In the genomic region with DNA sequence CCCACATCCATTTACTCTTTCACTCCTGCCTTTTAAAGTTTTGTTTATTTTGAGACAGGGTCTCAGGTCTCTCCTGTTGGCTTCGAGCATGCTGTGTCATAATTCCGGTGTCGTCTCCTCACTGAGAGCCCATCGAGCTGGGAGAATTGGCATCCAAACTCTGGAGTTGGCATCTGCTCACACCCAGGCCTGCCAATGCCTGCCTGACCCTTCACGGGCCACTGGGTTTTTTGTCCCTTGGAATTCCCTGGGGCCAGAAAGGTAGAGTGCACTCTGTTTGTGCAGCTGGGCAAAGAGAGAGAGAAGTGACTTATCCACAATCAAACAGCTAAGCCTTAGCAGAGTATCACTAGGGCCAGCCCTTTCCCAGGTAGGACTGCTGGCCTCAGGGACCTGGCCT, we compare ENCODE assay signal across 17 mouse cellular contexts.
DNase-seq lines count a peak whose midpoint lies in the region; ATAC-seq lines count a peak whose summit lies in the region.
"Had no signal": no experiment of that assay in that cellular context is flagged by ENCODE, and none has a peak within 500 bp of the region (broad histone marks: within the 10 kb centered on the region; RNA-seq: fewer than 3 reads in every experiment).

No protein-coding gene starts in this region.

- 88% methylated on average over 5 of the region's 5 CpGs for WGBS in forebrain, embryonic 10.5 days
- 68% methylated on average over 5 of the region's 5 CpGs for WGBS in forebrain, embryonic 14.5 days

- H3K4me2 ChIP-seq in forebrain, embryonic 14.5 days (ENCODE audit: low read length), result no peak overlapping the region
- H3K4me2 ChIP-seq: embryonic facial prominence, embryonic 15.5 days; hindbrain, embryonic 13.5 days; limb, embryonic 15.5 days; neural tube, embryonic 13.5 days had no signal

- H3K9ac ChIP-seq in forebrain, embryonic 14.5 days (ENCODE audit: low read length), result no peak overlapping the region
- H3K9ac ChIP-seq: embryonic facial prominence, embryonic 15.5 days; hindbrain, embryonic 13.5 days; limb, embryonic 15.5 days; neural tube, embryonic 13.5 days had no signal

- DNase-seq in forebrain, embryonic 10.5 days (ENCODE audit: extremely low spot score, low spot score), result no peak
- no peak for DNase-seq in forebrain, embryonic 14.5 days (ENCODE audit: low spot score)
- peak; percentile 53 for DNase-seq in kidney, adult 9 months
- no peak for DNase-seq in kidney, postnatal 10 days
- DNase-seq in Muller cell, postnatal 12 days (ENCODE audit: inconsistent ontology term), result peak; percentile 83
- DNase-seq in cerebellum, adult 9-11 months, result peak; percentile 51
- no peak for DNase-seq in retina, postnatal 1 day
- DNase-seq: adrenal gland, postnatal 25 days; gastrocnemius, postnatal 25 days; lung, adult 2 months; lung, postnatal 36 days; thymus, postnatal 36 days had no signal

- no peaks in the 10 kb centered on the region for H3K9me3 ChIP-seq in forebrain, embryonic 10.5 days
- H3K9me3 ChIP-seq in forebrain, embryonic 14.5 days (replicated peaks; ENCODE audit: control insufficient read depth, low read length), result no peaks in the 10 kb centered on the region
- H3K9me3 ChIP-seq: embryonic facial prominence, embryonic 15.5 days; hindbrain, embryonic 13.5 days; limb, embryonic 15.5 days; neural tube, embryonic 13.5 days had no signal

- H3K4me3 ChIP-seq in forebrain, embryonic 10.5 days, result no peak overlapping the region
- H3K4me3 ChIP-seq in forebrain, embryonic 14.5 days (ENCODE audit: low read depth, low read length), result no peak overlapping the region
- H3K4me3 ChIP-seq: embryonic facial prominence, embryonic 15.5 days; hindbrain, embryonic 13.5 days; limb, embryonic 15.5 days; neural tube, embryonic 13.5 days had no signal

- H3K4me1 ChIP-seq in forebrain, embryonic 10.5 days, result peaks cover 12% of the 10 kb centered on the region; the same call in 1 of the 2 replicates
- H3K4me1 ChIP-seq in forebrain, embryonic 14.5 days (ENCODE audit: control insufficient read depth, insufficient read depth, low read length), result no peaks in the 10 kb centered on the region
- H3K4me1 ChIP-seq: embryonic facial prominence, embryonic 15.5 days; limb, embryonic 15.5 days had no signal

- no peak for ATAC-seq in forebrain, embryonic 14.5 days
- ATAC-seq: intestine, postnatal 0 days had no signal

- peak overlapping the region; percentile 16; the same call in 1 of the 2 replicates for H3K27ac ChIP-seq in forebrain, embryonic 10.5 days
- no peak overlapping the region for H3K27ac ChIP-seq in forebrain, embryonic 14.5 days (ENCODE audit: low read depth, low read length)
- H3K27ac ChIP-seq: embryonic facial prominence, embryonic 15.5 days; hindbrain, embryonic 13.5 days; limb, embryonic 15.5 days; neural tube, embryonic 13.5 days had no signal

- H3K36me3 ChIP-seq in forebrain, embryonic 10.5 days (replicated peaks), result no peaks in the 10 kb centered on the region
- no peaks in the 10 kb centered on the region for H3K36me3 ChIP-seq in forebrain, embryonic 14.5 days (ENCODE audit: control insufficient read depth, insufficient read depth, low read length)
- H3K36me3 ChIP-seq: embryonic facial prominence, embryonic 15.5 days; hindbrain, embryonic 13.5 days; limb, embryonic 15.5 days; neural tube, embryonic 13.5 days had no signal

- no peaks in the 10 kb centered on the region for H3K27me3 ChIP-seq in forebrain, embryonic 10.5 days (ENCODE audit: poor library complexity, severe bottlenecking)
- no peaks in the 10 kb centered on the region for H3K27me3 ChIP-seq in forebrain, embryonic 14.5 days (replicated peaks; ENCODE audit: control insufficient read depth, insufficient read depth, low read length)
- H3K27me3 ChIP-seq: embryonic facial prominence, embryonic 15.5 days; hindbrain, embryonic 13.5 days; limb, embryonic 15.5 days; neural tube, embryonic 13.5 days had no signal

Comparison
In these comparisons a context has a peak if more than half of its experiments do, and no peak if none do; other contexts are left out.
1. DNase-seq: peak in kidney, adult 9 months (single experiment), Muller cell, postnatal 12 days (single experiment) and cerebellum, adult 9-11 months (single experiment); none in forebrain, embryonic 10.5 days (single experiment), forebrain, embryonic 14.5 days (single experiment), kidney, postnatal 10 days (single experiment) and retina, postnatal 1 day (single experiment).